Mouse (Mus musculus) gastrocnemius, adult 18-20 months (tissue): ENCODE data around the gene Eif2s3x. TPM values are rescaled to one million over a fixed set of nuclear protein-coding genes. Genes with fewer than 3 reads are reported as not detected.

Experiments
- total RNA-seq, 2 experiments: library from RNA; stranded (reverse); gene quantifications; 2 replicates each; pipeline ENCODE4 v1.2.3; 2021

Eif2s3x gene
- total RNA-seq, 2 experiments from 2014 or later: 77.2 to 102 TPM

Other genes with a start within 250 kb of the Eif2s3x start
- not detected for gene AU015836, start 244.2 kb downstream of the Eif2s3x start, total RNA-seq
- 10 to 100 TPM; 15.2 to 17.0 TPM for gene Zfx, start 89.2 kb downstream of the Eif2s3x start, total RNA-seq
- 1 to 10 TPM; 5.7 to 6.1 TPM for gene Klhl15, start 21.7 kb upstream of the Eif2s3x start, total RNA-seq
- gene Fam90a1b, start 153.9 kb upstream of the Eif2s3x start, total RNA-seq: not detected
- gene Apoo, start 154.3 kb upstream of the Eif2s3x start, total RNA-seq: 100 to 1,000 TPM; 163 to 189 TPM